Mouse (Mus musculus) hindbrain, embryonic 11.5 days (tissue): ENCODE data around the gene Tet3. TPM values are rescaled to one million over a fixed set of nuclear protein-coding genes. Genes with fewer than 3 reads are reported as not detected.
A peak's percentile ranks its signal among the peaks of the same experiment; 100 is the strongest.

ENCODE experiments used
- ATAC-seq: fragments of 200-750 bp; cut with Nextera tagmentation; 2 replicates; pipeline ENCODE4 v1.8.0; 2017; ENCODE audit warnings: mild to moderate bottlenecking, moderate TSS enrichment, moderate library complexity; ENCODE audit not compliant: low FRiP score
- DNase-seq: peaks from one replicate; pipeline ENCODE4 v3.0.0-alpha.2; 2015; ENCODE audit warnings: low spot score
- H3K27ac ChIP-seq: fragments of 300-500 bp; sonication (generic); 2 replicates; pipeline ENCODE4 v1.5.1; 2014; ENCODE audit warnings: mild to moderate bottlenecking, low read depth, low read length
- H3K27me3 ChIP-seq: fragments of 300-500 bp; sonication (generic); 2 replicates; pipeline ENCODE4 v1.6.1; 2014; ENCODE audit warnings: mild to moderate bottlenecking, low read length, moderate library complexity, mixed read lengths; ENCODE audit not compliant: control insufficient read depth, insufficient read depth
- H3K36me3 ChIP-seq: fragments of 300-500 bp; sonication (generic); 2 replicates; pipeline ENCODE4 v1.6.1; 2014; ENCODE audit warnings: mild to moderate bottlenecking, low read length, moderate library complexity, mixed read lengths; ENCODE audit not compliant: control insufficient read depth, insufficient read depth
- H3K4me1 ChIP-seq: fragments of 300-500 bp; sonication (generic); replicated peaks from 2 replicates; pipeline ENCODE4 v1.6.1; 2014; ENCODE audit warnings: low read length, mixed read lengths; ENCODE audit not compliant: control insufficient read depth, insufficient read depth
- H3K4me2 ChIP-seq: fragments of 300-500 bp; sonication (generic); replicated peaks from 2 replicates; pipeline ENCODE4 v1.6.1; 2014; ENCODE audit warnings: mild to moderate bottlenecking, low read depth, low read length
- H3K4me3 ChIP-seq: fragments of 300-500 bp; sonication (generic); 2 replicates; pipeline ENCODE4 v1.5.1; 2014; ENCODE audit warnings: low read depth, low read length
- H3K9ac ChIP-seq: fragments of 300-500 bp; sonication (generic); 2 replicates; pipeline ENCODE4 v1.6.1; 2014; ENCODE audit warnings: low read depth, low read length
- H3K9me3 ChIP-seq: fragments of 300-500 bp; sonication (generic); 2 replicates; pipeline ENCODE4 v1.6.1; 2016; ENCODE audit warnings: low read length; ENCODE audit not compliant: control insufficient read depth
- whole genome bisulfite sequencing: fragments of 180-500 bp; shearing (Covaris S2); extraction: QIAGEN DNeasy Blood & Tissue Kit; methylation state at CpG from one replicate; pipeline ENCODE4 v1.1.7; 2014; 5-methylcytosine and 5-hydroxymethylcytosine counted together
- polyA plus RNA-seq: library from polyadenylated mRNA; unstranded; fragments of >200 nt; fragmentation: Nextera tagmentation; extraction: Ambion mirVana; gene quantifications from 2 replicates; pipeline ENCODE4 v1.2.1, GENCODE M21; 2014

The Tet3 gene
- polyA plus RNA-seq, 1 experiment from 2014 or later = 55.6 TPM

DNA sequence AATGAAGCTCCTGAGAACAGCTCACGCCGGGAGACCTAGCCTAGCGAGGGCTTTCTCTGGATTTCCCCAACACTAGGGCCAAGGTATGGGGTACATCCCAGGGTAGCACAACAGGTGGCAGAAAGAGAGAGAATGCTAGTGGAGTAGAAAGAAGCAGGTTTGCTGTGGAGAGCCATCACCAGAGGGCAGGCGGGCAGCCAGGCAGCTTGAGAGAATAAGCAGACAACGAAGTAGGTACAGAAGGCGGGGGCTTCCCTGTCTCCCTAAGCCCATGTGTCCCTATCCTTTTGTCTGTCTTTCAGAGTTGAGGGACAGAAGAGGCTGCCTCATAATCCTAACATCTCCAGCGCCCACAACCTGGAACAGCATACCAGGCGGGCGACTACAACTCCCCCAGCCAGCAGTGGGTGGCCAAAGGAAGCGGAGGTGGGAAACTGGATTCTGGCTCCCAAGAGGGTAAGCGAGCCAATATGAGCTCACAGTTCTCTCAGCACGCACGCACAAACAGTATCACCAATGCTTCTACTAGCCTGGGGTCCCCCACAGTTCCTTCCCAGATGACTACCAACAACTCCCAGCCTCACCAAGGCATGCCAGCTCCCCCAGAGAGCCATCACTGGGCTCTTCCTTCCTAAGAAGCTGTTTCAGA is 19.6 kb downstream of the Tet3 start:
- ATAC-seq (no peak), DNase-seq (no peak)
- H3K9me3 ChIP-seq = no peaks in the 10 kb centered on the region
- peaks cover 36% of the 10 kb centered on the region for H3K4me1 ChIP-seq
- H3K4me3 ChIP-seq = peak overlapping the region; percentile 78; the same call in 1 of the 2 replicates
- no peaks in the 10 kb centered on the region for H3K36me3 ChIP-seq
- H3K27ac ChIP-seq = 0 out of 2 replicates have a peak overlapping the region, but pooled peaks have one; percentile 97
- H3K9ac ChIP-seq = no peak overlapping the region
- no peaks in the 10 kb centered on the region for H3K27me3 ChIP-seq
- peak overlapping the region; percentile 80 for H3K4me2 ChIP-seq
- WGBS = 79% methylated on average over 13 of the region's 13 CpGs

DNA sequence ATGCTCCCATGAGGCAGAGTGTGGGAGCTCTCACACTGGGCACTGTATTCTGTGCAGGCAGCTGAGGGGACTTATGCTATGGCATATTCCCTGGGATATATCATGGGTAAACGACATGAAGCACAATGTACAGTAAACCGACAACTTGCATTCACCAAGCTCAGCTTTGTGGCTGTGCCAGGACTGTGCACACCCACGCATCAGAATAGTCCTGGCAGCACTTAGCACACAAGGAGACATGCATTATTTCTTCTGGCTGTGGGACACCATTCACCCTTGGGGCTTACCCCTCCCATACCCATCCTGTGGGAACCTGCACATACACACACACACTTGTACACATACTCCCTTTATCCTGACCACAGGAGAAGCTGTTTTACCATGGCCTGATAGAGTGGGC is 20.3 kb downstream of the Tet3 start:
- WGBS = 87% methylated on average over 3 of the region's 3 CpGs
- DNase-seq (no peak), ATAC-seq (no peak)
- Histone ChIP-seq H3K4me1 (peaks cover 31% of the 10 kb centered on the region), H3K36me3 (no peaks in the 10 kb centered on the region), H3K27me3 (no peaks in the 10 kb centered on the region), H3K9me3 (no peaks in the 10 kb centered on the region), H3K9ac (no peak overlapping the region), H3K27ac (no peak overlapping the region), H3K4me3 (no peak overlapping the region), H3K4me2 (no peak overlapping the region; the same call in 1 of the 2 replicates)

DNA sequence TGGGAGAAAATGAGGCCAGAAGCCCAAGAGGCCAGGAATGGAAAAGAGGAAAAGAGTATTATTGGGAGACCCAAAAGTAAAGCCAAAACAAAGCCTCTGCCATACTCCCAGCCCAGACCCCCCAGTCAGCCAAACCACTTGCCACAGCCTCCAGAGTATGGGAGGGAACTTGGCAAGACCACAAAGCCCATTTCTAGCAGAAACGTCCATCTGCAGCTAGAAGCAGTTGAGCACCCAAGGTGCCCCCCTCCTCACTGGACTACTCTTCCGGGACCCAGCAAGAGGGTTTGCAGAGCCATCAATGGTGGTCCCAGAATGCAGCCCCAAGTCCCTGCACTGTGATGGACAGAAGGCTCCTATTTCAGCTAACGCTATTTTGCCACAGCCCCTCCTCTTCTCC is 21.1 kb downstream of the Tet3 start:
- Histone ChIP-seq H3K36me3 (no peaks in the 10 kb centered on the region), H3K4me3 (no peak overlapping the region), H3K4me1 (peaks cover 29% of the 10 kb centered on the region), H3K9me3 (no peaks in the 10 kb centered on the region), H3K27me3 (no peaks in the 10 kb centered on the region), H3K27ac (no peak overlapping the region), H3K9ac (no peak overlapping the region), H3K4me2 (no peak overlapping the region)
- 51% methylated on average over 3 of the region's 3 CpGs for WGBS
- DNase-seq = no peak
- ATAC-seq = no peak

DNA sequence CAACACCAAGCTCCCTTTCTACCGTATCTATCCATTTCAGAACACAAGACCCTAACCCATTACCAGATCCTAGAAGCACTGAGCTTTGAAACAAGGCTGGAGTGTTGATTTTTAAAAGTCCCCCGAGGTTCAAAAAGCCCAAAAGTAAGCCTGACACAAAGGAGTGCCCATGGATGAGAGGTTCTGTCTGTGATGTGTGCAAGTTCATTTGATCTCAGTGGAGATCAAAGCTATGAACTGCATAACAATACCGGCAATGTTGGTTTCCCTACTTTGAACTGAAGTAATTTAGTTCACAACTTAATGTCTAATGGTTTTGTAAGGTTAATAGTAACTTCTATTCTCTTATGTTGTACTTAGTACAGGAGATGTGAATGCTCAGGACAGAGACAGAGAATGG is 21.7 kb downstream of the Tet3 start:
- peaks cover 26% of the 10 kb centered on the region for H3K4me1 ChIP-seq

DNA sequence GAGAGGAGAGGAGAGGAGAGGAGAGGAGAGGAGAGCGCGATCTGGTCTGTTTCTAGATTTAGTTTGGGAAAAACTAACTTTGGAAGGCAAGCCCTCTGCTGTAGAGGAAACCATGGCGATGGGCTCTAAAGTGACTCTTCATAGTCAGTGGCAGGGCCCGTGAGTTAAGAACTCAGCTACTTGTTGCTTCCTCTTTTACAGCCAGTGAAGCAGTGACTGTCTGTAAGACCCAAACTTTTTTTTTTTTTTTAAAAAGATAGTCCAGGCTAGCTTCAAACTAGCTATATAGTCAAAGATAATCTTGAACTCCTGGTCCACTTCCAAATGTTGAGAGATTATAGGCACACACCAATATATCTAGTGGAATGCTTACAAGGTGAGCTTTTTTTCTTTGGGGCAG is 22.3 kb downstream of the Tet3 start:
- Histone ChIP-seq H3K4me2 (no peak overlapping the region), H3K9me3 (no peaks in the 10 kb centered on the region), H3K4me1 (peaks cover 23% of the 10 kb centered on the region), H3K4me3 (no peak overlapping the region), H3K27me3 (no peaks in the 10 kb centered on the region), H3K36me3 (no peaks in the 10 kb centered on the region), H3K9ac (no peak overlapping the region), H3K27ac (no peak overlapping the region)
- no peak for DNase-seq
- 87% methylated on average over 4 of the region's 4 CpGs for WGBS
- ATAC-seq = no peak

More for the DNA sequence above, 21.7 kb downstream of the Tet3 start:
- WGBS = 84% methylated on average over 3 of the region's 3 CpGs
- DNase-seq = no peak
- Histone ChIP-seq H3K9me3 (no peaks in the 10 kb centered on the region), H3K9ac (no peak overlapping the region), H3K27me3 (no peaks in the 10 kb centered on the region), H3K36me3 (no peaks in the 10 kb centered on the region), H3K4me3 (no peak overlapping the region), H3K27ac (no peak overlapping the region), H3K4me2 (no peak overlapping the region)
- ATAC-seq = no peak

DNA sequence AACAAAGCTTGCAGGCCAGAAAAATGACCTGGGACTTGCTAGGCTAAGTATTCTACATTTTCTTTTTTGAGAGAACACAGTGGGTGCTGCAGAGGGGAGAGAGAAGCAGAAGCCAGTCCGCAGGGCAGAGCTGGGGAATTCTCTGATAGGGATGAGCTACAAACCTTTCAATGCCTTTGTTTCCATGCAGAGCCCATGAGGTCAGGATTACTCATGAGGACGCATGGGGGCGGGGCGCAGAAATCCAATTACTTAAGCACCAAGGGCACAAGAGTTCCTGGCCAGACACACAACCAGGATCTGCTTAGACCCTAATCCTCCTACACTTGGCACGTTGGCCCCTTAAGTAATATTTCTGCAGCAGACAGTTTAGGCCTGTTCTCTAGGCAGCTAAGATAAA is 23.7 kb downstream of the Tet3 start:
- H3K4me1 ChIP-seq = peaks cover 23% of the 10 kb centered on the region

DNA sequence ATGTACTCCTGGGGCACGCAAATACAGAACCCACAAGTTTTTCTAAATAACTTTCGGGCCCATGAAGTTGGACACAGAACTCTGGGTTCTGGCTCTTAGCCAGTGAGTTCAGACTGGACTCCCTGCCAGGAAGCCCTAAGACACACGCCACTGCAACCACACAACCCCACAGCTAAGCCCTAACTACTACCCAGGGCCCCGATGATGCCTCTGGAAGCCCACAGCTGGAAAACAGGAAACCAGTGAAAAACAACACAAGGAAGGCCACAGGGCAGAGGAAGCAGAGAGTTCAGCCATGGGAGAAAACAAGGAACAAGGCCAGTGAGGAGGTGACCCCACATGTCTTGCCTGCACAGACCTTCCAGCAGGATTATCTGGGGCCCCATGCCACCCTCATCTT is 25.3 kb downstream of the Tet3 start:
- ATAC-seq = no peak
- 92% methylated on average over 4 of the region's 4 CpGs for WGBS
- Histone ChIP-seq H3K27ac (no peak overlapping the region), H3K4me3 (no peak overlapping the region), H3K9me3 (no peaks in the 10 kb centered on the region), H3K4me2 (no peak overlapping the region), H3K36me3 (no peaks in the 10 kb centered on the region), H3K4me1 (peaks cover 8% of the 10 kb centered on the region; the same call in 1 of the 2 replicates), H3K27me3 (no peaks in the 10 kb centered on the region), H3K9ac (no peak overlapping the region)
- no peak for DNase-seq

More for the DNA sequence above, 23.7 kb downstream of the Tet3 start:
- DNase-seq = peak; percentile 65
- H3K36me3 ChIP-seq = no peaks in the 10 kb centered on the region
- H3K9me3 ChIP-seq = no peaks in the 10 kb centered on the region
- peak; percentile 53 for ATAC-seq
- no peak overlapping the region for H3K4me2 ChIP-seq
- 51% methylated on average over 5 of the region's 5 CpGs for WGBS
- H3K27me3 ChIP-seq = no peaks in the 10 kb centered on the region
- H3K27ac ChIP-seq = peak overlapping the region; percentile 58; the same call in 1 of the 2 replicates
- no peak overlapping the region for H3K9ac ChIP-seq
- H3K4me3 ChIP-seq = no peak overlapping the region

DNA sequence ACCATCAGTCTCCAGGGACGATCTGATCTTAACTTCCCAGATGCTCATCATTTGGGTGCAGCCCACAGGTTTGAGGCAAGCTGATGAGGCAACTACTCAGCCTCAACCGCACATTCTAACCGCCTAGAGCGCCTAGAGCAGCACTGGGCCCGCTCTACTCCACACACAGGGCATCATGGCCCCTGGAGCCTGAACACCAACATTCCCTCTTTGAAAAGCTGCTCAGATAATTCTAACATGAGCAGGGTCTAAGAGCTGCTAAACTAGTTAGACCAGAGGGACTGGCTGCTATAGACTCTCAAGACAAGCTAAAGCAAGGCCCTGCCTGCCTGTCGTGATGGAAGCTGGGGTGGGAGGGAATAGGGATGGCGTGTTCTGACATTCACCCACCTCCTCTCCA is 25.9 kb downstream of the Tet3 start:
- DNase-seq = no peak
- H3K27ac ChIP-seq = no peak overlapping the region
- ATAC-seq = no peak
- no peaks in the 10 kb centered on the region for H3K36me3 ChIP-seq
- H3K9ac ChIP-seq = no peak overlapping the region
- H3K27me3 ChIP-seq = no peaks in the 10 kb centered on the region
- H3K4me1 ChIP-seq = peaks cover 12% of the 10 kb centered on the region; the same call in 1 of the 2 replicates
- 89% methylated on average over 7 of the region's 7 CpGs for WGBS
- no peaks in the 10 kb centered on the region for H3K9me3 ChIP-seq
- no peak overlapping the region for H3K4me2 ChIP-seq
- no peak overlapping the region for H3K4me3 ChIP-seq
